Mouse (Mus musculus): ENCODE measurements at regions not wholly inside any gene's neighbourhood (a gene's known extent, or its start where the extent isn't known, plus 50 kb on each side); places are given as distances from the start of the nearest gene placed in this dataset.

DNA sequence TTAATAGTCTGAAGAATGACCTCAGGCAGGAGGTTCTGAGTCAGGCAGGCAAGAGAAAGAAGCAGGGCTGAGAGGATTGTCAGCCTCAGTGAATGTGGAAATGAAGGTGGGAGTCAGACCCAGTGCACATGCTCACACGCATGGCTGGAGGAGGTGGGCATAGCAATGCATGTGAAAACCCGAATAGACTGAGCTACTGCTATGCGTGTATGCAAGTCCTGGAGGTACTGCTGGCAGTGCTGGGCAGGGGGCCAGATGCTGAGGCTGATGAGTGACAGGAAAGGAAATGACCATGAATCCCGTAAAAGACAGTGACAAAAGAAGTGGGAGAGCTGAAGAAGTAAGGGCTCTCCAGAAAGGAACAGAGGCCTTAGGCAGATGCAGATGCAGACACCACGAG, 50.3 kb upstream of the Armc3 start:
- ATAC-seq (ENCODE audit: poor library complexity, severe bottlenecking): no peak

Data from megakaryocyte, adult 5-6 weeks (primary cell).